Mouse (Mus musculus) Patski (cell line): Measurements from ENCODE around the gene Klf9. TPM values are rescaled to one million over a fixed set of nuclear protein-coding genes. Genes with fewer than 3 reads are reported as not detected.
A peak's percentile ranks its signal among the peaks of the same experiment; 100 is the strongest.

Source experiments
- ATAC-seq: fragments of 100-300 bp; one replicate; pipeline ENCODE4 v1.8.0; 2021
- CTCF ChIA-PET: fragments of 350-600 bp; sonication (Branson Sonifier 250); formaldehyde crosslinking; loops from one replicate; lab custom pipeline; 2022; ENCODE audit warnings: inconsistent platforms; lab: Charles Lee
- POLR2A ChIA-PET: fragments of 350-600 bp; sonication (Branson Sonifier 250); formaldehyde crosslinking; loops from one replicate; lab custom pipeline; 2022; ENCODE audit warnings: antibody characterized with exemption, inconsistent platforms; lab: Charles Lee
- DNase-seq: peaks from one replicate; pipeline ENCODE4 v3.0.0-alpha.2; 2011; ENCODE audit warnings: low read depth, low spot score
- H3K27me3 ChIP-seq: fragments of 371-371 bp; one replicate; pipeline ENCODE4 v1.5.1; 2021
- CTCF ChIP-seq: fragments of 100-300 bp; IDR thresholded peaks from one replicate; pipeline ENCODE4 v1.5.1; 2021
- in situ Hi-C: fragments of 300-500 bp; cut with MboI; formaldehyde crosslinking; loops from 3 replicates; pipeline ENCODE4 v1.11.1; 2018; ENCODE audit warnings: low pct_unique_long_range_greater_than_20kb, mixed read lengths
- polyA plus RNA-seq: library from polyadenylated mRNA; unstranded; gene quantifications from one replicate; pipeline ENCODE4 v1.2.3, GENCODE M21; 2021

Gene Klf9
- polyA plus RNA-seq = 33.8 TPM

- in situ Hi-C loops = loop anchor here (5.0 to 10.0 kb wide), 3 partner anchors 86 to 224 kb away; no protein-coding TSS in a partner anchor
- CTCF ChIA-PET = interaction anchor here (1.4 to 3.1 kb wide), 2 partner anchors 65 to 224 kb away, joined by 3 to 16 read pairs; no protein-coding TSS in a partner anchor
- H3K27me3 ChIP-seq = no peaks in the 10 kb centered on the region
- DNase-seq (peak; percentile 93), ATAC-seq (peak; percentile 87)
- TF ChIP-seq CTCF = no peak
- POLR2A ChIA-PET = no interaction called here
Measured at GRCm38 (mm10) chr19:23140689-23141317, at the start of gene Klf9. Gene Klf9, plus strand, starts transcription at chr19:23141226.

GRCm38 (mm10) chr19:23091586-23091985, 49.4 kb upstream of the Klf9 start:
- TF ChIP-seq CTCF = no peak
- CTCF ChIA-PET = interaction anchor here (1.1 to 1.6 kb wide), 3 partner anchors 13 to 16 kb away, joined by 3 to 4 read pairs (median 3); no protein-coding TSS in a partner anchor
- H3K27me3 ChIP-seq = no peaks in the 10 kb centered on the region
- in situ Hi-C loops = no loop called here
- POLR2A ChIA-PET = no interaction called here
- ATAC-seq = peak; percentile 57
- peak; percentile 19 for DNase-seq

GRCm38 (mm10) chr19:23093548-23093947, 47.5 kb upstream of the Klf9 start:
- no peak for TF ChIP-seq CTCF
- H3K27me3 ChIP-seq = no peaks in the 10 kb centered on the region
- CTCF ChIA-PET = interaction anchor here (0.8 to 0.9 kb wide), 2 partner anchors 20 to 78 kb away, joined by 3 read pairs; no protein-coding TSS in a partner anchor
- in situ Hi-C loops = no loop called here
- POLR2A ChIA-PET = no interaction called here
- ATAC-seq (no peak), DNase-seq (no peak)

- POLR2A ChIA-PET = no interaction called here
- no peak for TF ChIP-seq CTCF
- CTCF ChIA-PET = no interaction called here
- in situ Hi-C loops = no loop called here
- no peaks in the 10 kb centered on the region for H3K27me3 ChIP-seq
- no peak for ATAC-seq
- DNase-seq = no peak
Measured at GRCm38 (mm10) chr19:23094906-23095305, 46.1 kb upstream of the Klf9 start.

DNA sequence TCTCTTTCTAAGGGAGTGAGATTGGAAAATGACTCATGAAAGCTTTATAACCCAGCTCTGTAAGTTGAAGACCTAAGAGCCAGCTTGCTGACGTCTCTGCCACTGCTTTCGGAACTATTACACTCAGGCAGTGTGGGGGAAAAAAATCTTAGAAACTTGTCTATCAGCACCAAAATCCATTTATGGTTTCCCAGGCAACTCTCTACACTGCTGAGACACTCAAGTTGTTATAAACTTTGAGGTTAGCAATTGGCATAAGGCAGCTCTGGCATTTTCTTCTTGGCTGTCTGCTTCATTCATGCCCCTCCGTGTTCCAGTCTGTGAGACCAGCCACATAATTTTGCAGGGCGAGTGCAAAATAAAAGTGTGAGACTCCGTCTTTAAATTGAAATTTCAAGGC, 34.2 kb upstream of the Klf9 start:
- ATAC-seq (no peak), DNase-seq (no peak)
- ChIA-PET CTCF (interaction anchor here (1.3 kb wide), 1 partner anchor 25 kb away, joined by 3 read pairs; no protein-coding TSS in a partner anchor), POLR2A (no interaction called here)
- TF ChIP-seq CTCF = no peak
- in situ Hi-C loops = no loop called here
- no peaks in the 10 kb centered on the region for H3K27me3 ChIP-seq

- POLR2A ChIA-PET = no interaction called here
- no peak for TF ChIP-seq CTCF
- in situ Hi-C loops = no loop called here
- H3K27me3 ChIP-seq = no peaks in the 10 kb centered on the region
- DNase-seq = no peak
- CTCF ChIA-PET = interaction anchor here (1.3 to 1.4 kb wide), 2 partner anchors 15 to 24 kb away, joined by 3 to 4 read pairs; no protein-coding TSS in a partner anchor
- ATAC-seq = no peak
Measured at GRCm38 (mm10) chr19:23107335-23107734, 33.7 kb upstream of the Klf9 start.

DNA sequence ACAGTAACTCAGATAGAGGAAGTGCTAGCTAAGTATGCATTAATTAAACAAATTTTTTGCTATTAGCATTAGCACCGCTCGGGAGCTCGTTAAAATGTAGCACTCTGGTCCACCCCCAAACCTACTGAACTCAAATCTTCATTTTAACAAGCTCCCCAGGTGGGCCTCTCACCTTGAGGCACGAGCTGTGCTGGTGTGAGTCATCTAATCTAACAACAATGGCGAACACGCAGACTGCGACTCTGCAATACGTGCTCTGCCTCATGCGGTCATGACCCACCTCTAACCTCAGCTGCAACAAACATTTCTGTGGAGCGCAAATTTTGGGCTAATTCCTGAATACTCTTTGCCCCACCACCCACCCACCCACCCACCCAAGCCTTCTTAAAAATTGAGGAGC, 19.2 kb upstream of the Klf9 start:
- POLR2A ChIA-PET = interaction anchor here (0.7 kb wide), 2 partner anchors 24 to 95 kb away, joined by 3 read pairs; no protein-coding TSS in a partner anchor
- TF ChIP-seq CTCF = no peak
- H3K27me3 ChIP-seq = no peaks in the 10 kb centered on the region
- CTCF ChIA-PET = no interaction called here
- in situ Hi-C loops = loop anchor here (10.0 kb wide), 1 partner anchor 107 kb away; no protein-coding TSS in a partner anchor
- DNase-seq (no peak), ATAC-seq (no peak)

GRCm38 (mm10) chr19:23124023-23124550, 16.9 kb upstream of the Klf9 start:
- in situ Hi-C loops = loop anchor here (10.0 kb wide), 1 partner anchor 109 kb away; no protein-coding TSS in a partner anchor
- ChIA-PET POLR2A (no interaction called here), CTCF (no interaction called here)
- DNase-seq = no peak
- TF ChIP-seq CTCF = no peak
- H3K27me3 ChIP-seq = no peaks in the 10 kb centered on the region
- no peak for ATAC-seq

- in situ Hi-C loops = loop anchor here (10.0 kb wide), 1 partner anchor 111 kb away; no protein-coding TSS in a partner anchor
- no peaks in the 10 kb centered on the region for H3K27me3 ChIP-seq
- ATAC-seq (no peak), DNase-seq (no peak)
- CTCF ChIA-PET = no interaction called here
- TF ChIP-seq CTCF = no peak
- POLR2A ChIA-PET = interaction anchor here (0.6 to 0.9 kb wide), 2 partner anchors 21 to 162 kb away, joined by 3 to 5 read pairs; no protein-coding TSS in a partner anchor
Measured at GRCm38 (mm10) chr19:23125227-23126150, 15.5 kb upstream of the Klf9 start.

GRCm38 (mm10) chr19:23129908-23130307, 11.1 kb upstream of the Klf9 start:
- ChIA-PET POLR2A (no interaction called here), CTCF (no interaction called here)
- in situ Hi-C loops = loop anchor here (10.0 kb wide), 1 partner anchor 115 kb away; no protein-coding TSS in a partner anchor
- no peak for ATAC-seq
- no peak for DNase-seq
- H3K27me3 ChIP-seq = no peaks in the 10 kb centered on the region
- TF ChIP-seq CTCF = no peak
